Mouse (Mus musculus) ES-E14 (cell line): Measurements from ENCODE around the gene Dnase2b.

ENCODE experiments used
- CHD2 ChIP-seq: IDR thresholded peaks from 2 replicates; pipeline ENCODE4 v1.6.1; 2014; ENCODE audit warnings: mild to moderate bottlenecking, low read depth, low read length, inconsistent platforms
- HCFC1 ChIP-seq: IDR thresholded peaks from 2 replicates; pipeline ENCODE4 v1.6.1; 2012; ENCODE audit warnings: low read length, inconsistent platforms, borderline replicate concordance; ENCODE audit not compliant: insufficient read depth
- MAFK ChIP-seq: IDR thresholded peaks from 2 replicates; pipeline ENCODE4 v1.6.1; 2014; ENCODE audit warnings: mild to moderate bottlenecking, low read depth, low read length, inconsistent platforms; ENCODE audit not compliant: insufficient read depth
- ZC3H11A ChIP-seq: IDR thresholded peaks from 2 replicates; pipeline ENCODE4 v1.6.1; 2012; ENCODE audit warnings: low read depth, mild to moderate bottlenecking, inconsistent platforms, low read length, borderline replicate concordance
- ZNF384 ChIP-seq: IDR thresholded peaks from 2 replicates; pipeline ENCODE4 v1.6.1; 2012; ENCODE audit warnings: low read depth, low read length, inconsistent platforms

- TF ChIP-seq HCFC1 (no peak), CHD2 (no peak), MAFK (no peak), ZC3H11A (no peak), ZNF384 (no peak)
Observed at GRCm38 (mm10) chr3:146604647-146605046, 10.7 kb downstream of the Dnase2b start.
